Mouse (Mus musculus) heart, embryonic 16.5 days (tissue): ENCODE data around the gene Grm4. TPM values are rescaled to one million over a fixed set of nuclear protein-coding genes. Genes with fewer than 3 reads are reported as not detected.

Experiments used
- ATAC-seq: fragments of 200-750 bp; cut with Nextera tagmentation; replicated peaks from 2 replicates; pipeline ENCODE4 v1.8.0; 2017; ENCODE audit warnings: moderate number of reproducible peaks; ENCODE audit not compliant: insufficient read depth, low FRiP score; ENCODE audit errors: extremely low read depth
- H3K27ac ChIP-seq: fragments of 300-500 bp; sonication (generic); 2 replicates; pipeline ENCODE4 v1.5.1; 2014; ENCODE audit warnings: mild to moderate bottlenecking, low read length, control low read depth, moderate library complexity
- H3K27me3 ChIP-seq: fragments of 300-500 bp; sonication (generic); 2 replicates; pipeline ENCODE4 v1.6.1; 2014; ENCODE audit warnings: low read length, mixed read lengths; ENCODE audit not compliant: control insufficient read depth, insufficient read depth
- H3K36me3 ChIP-seq: fragments of 300-500 bp; sonication (generic); 2 replicates; pipeline ENCODE4 v1.6.1; 2014; ENCODE audit not compliant: control insufficient read depth, insufficient read depth
- H3K4me1 ChIP-seq: fragments of 300-500 bp; sonication (generic); 2 replicates; pipeline ENCODE4 v1.6.1; 2014; ENCODE audit warnings: low read length, mixed read lengths; ENCODE audit not compliant: control insufficient read depth, insufficient read depth
- H3K4me2 ChIP-seq: fragments of 300-500 bp; sonication (generic); 2 replicates; pipeline ENCODE4 v1.6.1; 2014; ENCODE audit warnings: low read depth, mild to moderate bottlenecking, control low read depth, low read length
- H3K4me3 ChIP-seq: fragments of 300-500 bp; sonication (generic); 2 replicates; pipeline ENCODE4 v1.5.1; 2014; ENCODE audit warnings: mild to moderate bottlenecking, control low read depth, low read length
- H3K9ac ChIP-seq: fragments of 300-500 bp; sonication (generic); 2 replicates; pipeline ENCODE4 v1.6.1; 2014; ENCODE audit warnings: low read length, control low read depth
- H3K9me3 ChIP-seq: fragments of 300-500 bp; sonication (generic); replicated peaks from 2 replicates; pipeline ENCODE4 v1.6.1; 2016; ENCODE audit warnings: low read length; ENCODE audit not compliant: control insufficient read depth
- WGBS: fragments of 180-500 bp; shearing (Covaris S2); extraction: QIAGEN DNeasy Blood & Tissue Kit; methylation state at CpG from one replicate; pipeline ENCODE4 v1.1.7; 2014; 5-methylcytosine and 5-hydroxymethylcytosine counted together
- polyA plus RNA-seq: library from polyadenylated mRNA; unstranded; fragments of >200 nt; fragmentation: Nextera tagmentation; extraction: Ambion mirVana; gene quantifications from 2 replicates; pipeline ENCODE4 v1.2.1, GENCODE M21; 2015

Grm4 gene
- polyA plus RNA-seq, 1 experiment from 2014 or later, result 0.30 TPM

- H3K27ac ChIP-seq, result no peak overlapping the region
- H3K4me3 ChIP-seq, result no peak overlapping the region
- no peaks in the 10 kb centered on the region for H3K36me3 ChIP-seq
- H3K4me1 ChIP-seq, result no peaks in the 10 kb centered on the region
- H3K9ac ChIP-seq, result no peak overlapping the region
- peaks cover 3% of the 10 kb centered on the region; the same call in 1 of the 2 replicates for H3K9me3 ChIP-seq
- WGBS, result 43% methylated on average over 5 of the region's 5 CpGs
- H3K4me2 ChIP-seq, result no peak overlapping the region
- H3K27me3 ChIP-seq, result peaks cover 3% of the 10 kb centered on the region; the same call in 1 of the 2 replicates
- no peak for ATAC-seq
Observed at GRCm38 (mm10) chr17:27408531-27408930, 112.7 kb downstream of the Grm4 start.

GRCm38 (mm10) chr17:27406956-27407355 is 114.2 kb downstream of the Grm4 start:
- peaks cover 3% of the 10 kb centered on the region; the same call in 1 of the 2 replicates for H3K27me3 ChIP-seq
- no peak overlapping the region for H3K9ac ChIP-seq
- 75% methylated on average over 4 of the region's 4 CpGs for WGBS
- H3K4me1 ChIP-seq, result no peaks in the 10 kb centered on the region
- H3K36me3 ChIP-seq, result no peaks in the 10 kb centered on the region
- no peak overlapping the region for H3K27ac ChIP-seq
- no peak for ATAC-seq
- peaks cover 3% of the 10 kb centered on the region; the same call in 1 of the 2 replicates for H3K9me3 ChIP-seq
- no peak overlapping the region for H3K4me3 ChIP-seq
- H3K4me2 ChIP-seq, result no peak overlapping the region

GRCm38 (mm10) chr17:27405376-27406024 is 115.7 kb downstream of the Grm4 start:
- H3K4me3 ChIP-seq, result no peak overlapping the region
- no peaks in the 10 kb centered on the region for H3K36me3 ChIP-seq
- peaks cover 3% of the 10 kb centered on the region; the same call in 1 of the 2 replicates for H3K27me3 ChIP-seq
- H3K9me3 ChIP-seq, result peaks cover 3% of the 10 kb centered on the region; the same call in 1 of the 2 replicates
- H3K9ac ChIP-seq, result no peak overlapping the region
- no peak overlapping the region for H3K4me2 ChIP-seq
- no peak for ATAC-seq
- no peaks in the 10 kb centered on the region for H3K4me1 ChIP-seq
- 79% methylated on average over 19 of the region's 19 CpGs for WGBS
- H3K27ac ChIP-seq, result no peak overlapping the region

GRCm38 (mm10) chr17:27401200-27401599 is 120.0 kb downstream of the Grm4 start:
- WGBS, result 29% methylated on average over 13 of the region's 13 CpGs
- no peak for ATAC-seq

DNA sequence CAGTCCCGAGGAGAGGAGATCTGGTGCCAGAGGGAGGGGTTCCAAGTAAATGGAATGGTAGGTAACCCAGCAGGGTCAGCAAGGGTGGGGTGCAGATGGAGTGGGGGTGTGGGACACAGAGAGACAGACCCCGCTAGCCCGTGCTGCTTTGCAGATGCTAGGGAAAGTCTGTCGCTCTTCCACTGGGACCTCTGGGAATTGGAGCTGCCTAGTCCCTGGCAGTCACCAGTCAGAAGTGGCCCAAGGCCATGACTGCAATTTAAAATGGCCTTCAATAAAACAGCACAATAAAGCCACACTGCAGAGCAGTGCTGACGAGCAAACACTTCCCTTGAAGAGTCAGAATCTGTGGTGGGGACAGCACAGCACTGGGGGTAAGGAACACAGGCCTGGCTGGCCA is 127.3 kb downstream of the Grm4 start:
- WGBS, result 72% methylated on average over 5 of the region's 5 CpGs
- H3K36me3 ChIP-seq, result no peaks in the 10 kb centered on the region
- no peak for ATAC-seq
- no peak overlapping the region for H3K4me3 ChIP-seq
- no peak overlapping the region for H3K27ac ChIP-seq
- H3K4me2 ChIP-seq, result no peak overlapping the region
- H3K9me3 ChIP-seq, result no peaks in the 10 kb centered on the region
- no peak overlapping the region for H3K9ac ChIP-seq
- no peaks in the 10 kb centered on the region for H3K4me1 ChIP-seq
- peaks cover 3% of the 10 kb centered on the region; the same call in 1 of the 2 replicates for H3K27me3 ChIP-seq

More at GRCm38 (mm10) chr17:27401200-27401599, 120.0 kb downstream of the Grm4 start:
- H3K4me1 ChIP-seq, result no peaks in the 10 kb centered on the region
- H3K4me2 ChIP-seq, result no peak overlapping the region
- no peak overlapping the region for H3K9ac ChIP-seq
- no peaks in the 10 kb centered on the region for H3K36me3 ChIP-seq
- no peak overlapping the region for H3K4me3 ChIP-seq
- peaks cover 3% of the 10 kb centered on the region; the same call in 1 of the 2 replicates for H3K9me3 ChIP-seq
- H3K27me3 ChIP-seq, result peaks cover 5% of the 10 kb centered on the region
- H3K27ac ChIP-seq, result no peak overlapping the region

GRCm38 (mm10) chr17:27393432-27393831 is 127.8 kb downstream of the Grm4 start:
- Histone ChIP-seq H3K27ac (no peak overlapping the region), H3K36me3 (no peaks in the 10 kb centered on the region), H3K27me3 (peaks cover 3% of the 10 kb centered on the region; the same call in 1 of the 2 replicates), H3K9ac (no peak overlapping the region), H3K4me1 (no peaks in the 10 kb centered on the region), H3K4me2 (no peak overlapping the region), H3K9me3 (0 out of 2 replicates have a peak, but pooled peaks cover under 1% of the 10 kb centered on the region), H3K4me3 (no peak overlapping the region)
- 79% methylated on average over 4 of the region's 4 CpGs for WGBS
- no peak for ATAC-seq

DNA sequence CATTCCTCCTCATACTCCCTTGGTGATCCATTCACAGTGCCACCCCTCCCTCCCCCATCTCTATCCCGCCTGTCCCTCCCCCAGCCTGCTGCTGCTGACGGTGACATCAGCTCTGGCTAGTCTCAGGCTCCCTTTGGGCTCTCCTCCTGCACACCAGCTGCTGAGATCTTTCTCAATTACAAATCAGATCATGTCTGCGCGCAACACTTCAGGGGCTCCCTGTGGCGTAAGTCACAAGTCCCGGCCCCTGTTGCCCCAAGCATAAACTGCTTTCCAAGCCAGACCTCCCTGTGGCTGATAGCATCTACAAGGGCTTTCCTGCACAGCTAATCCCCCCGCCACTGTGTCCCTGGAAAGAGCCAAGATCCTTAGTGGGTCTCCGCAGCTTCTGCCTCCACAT is 128.3 kb downstream of the Grm4 start:
- no peaks in the 10 kb centered on the region for H3K36me3 ChIP-seq
- no peak overlapping the region for H3K9ac ChIP-seq
- WGBS, result 26% methylated on average over 8 of the region's 8 CpGs
- H3K4me1 ChIP-seq, result no peaks in the 10 kb centered on the region
- 0 out of 2 replicates have a peak, but pooled peaks cover 2% of the 10 kb centered on the region for H3K9me3 ChIP-seq
- H3K27me3 ChIP-seq, result no peaks in the 10 kb centered on the region
- no peak overlapping the region for H3K4me3 ChIP-seq
- H3K4me2 ChIP-seq, result no peak overlapping the region
- no peak overlapping the region for H3K27ac ChIP-seq
- ATAC-seq, result no peak

DNA sequence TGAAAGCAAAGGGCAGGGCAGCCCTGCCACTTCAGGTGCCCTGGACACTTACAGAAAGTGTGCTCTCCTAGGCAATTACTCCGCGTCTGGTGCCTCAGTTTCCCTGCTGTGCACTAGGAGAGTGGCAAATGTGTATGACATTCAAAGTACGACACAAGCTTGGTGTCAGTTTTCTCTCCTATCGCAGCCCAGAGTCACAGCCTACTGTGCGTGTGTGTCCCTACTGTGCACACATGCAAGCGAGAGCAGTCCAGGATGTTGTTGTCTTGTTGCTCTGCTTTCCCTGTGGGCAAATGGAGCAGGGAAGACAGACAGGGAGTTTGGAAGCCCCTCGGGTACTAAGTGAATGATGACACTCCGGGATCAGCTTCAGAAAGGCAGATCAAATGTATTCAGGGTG is 131.2 kb downstream of the Grm4 start:
- Histone ChIP-seq H3K27me3 (no peaks in the 10 kb centered on the region), H3K36me3 (no peaks in the 10 kb centered on the region), H3K9me3 (0 out of 2 replicates have a peak, but pooled peaks cover 2% of the 10 kb centered on the region), H3K27ac (no peak overlapping the region), H3K4me1 (no peaks in the 10 kb centered on the region), H3K4me2 (no peak overlapping the region), H3K9ac (no peak overlapping the region), H3K4me3 (no peak overlapping the region)
- WGBS, result 86% methylated on average over 8 of the region's 8 CpGs
- ATAC-seq, result no peak

GRCm38 (mm10) chr17:27389221-27390000 is 131.8 kb downstream of the Grm4 start:
- WGBS, result 73% methylated on average over 13 of the region's 13 CpGs
- 0 out of 2 replicates have a peak, but pooled peaks cover 2% of the 10 kb centered on the region for H3K9me3 ChIP-seq
- H3K4me2 ChIP-seq, result no peak overlapping the region
- no peaks in the 10 kb centered on the region for H3K36me3 ChIP-seq
- no peaks in the 10 kb centered on the region for H3K4me1 ChIP-seq
- no peak overlapping the region for H3K27ac ChIP-seq
- H3K9ac ChIP-seq, result no peak overlapping the region
- no peak overlapping the region for H3K4me3 ChIP-seq
- no peak for ATAC-seq
- no peaks in the 10 kb centered on the region for H3K27me3 ChIP-seq
